Mouse (Mus musculus) spleen, adult 10 weeks (tissue): ENCODE measurements around the gene Capn8. TPM values are rescaled to one million over a fixed set of nuclear protein-coding genes. Genes with fewer than 3 reads are reported as not detected.

Experiments
- polyA plus RNA-seq: library from polyadenylated mRNA; stranded (reverse); fragments of 350-450 nt; fragmentation: Illumina TruSeq; extraction: RNeasy Lipid Tissue Mini Kit (QIAGEN cat#74804); gene quantifications from one replicate; pipeline ENCODE4 v1.2.3, GENCODE M21; 2015; ENCODE audit warnings: low replicate concordance; ENCODE audit not compliant: insufficient read depth

Capn8 gene
- not detected for polyA plus RNA-seq

GRCm38 (mm10) chr1:182564408-182565120, at the start of gene Capn8:
Gene Capn8 (plus strand): TSS chr1:182565007.

GRCm38 (mm10) chr1:182516758-182517676, 47.8 kb upstream of the Capn8 start, which contains the start of gene Capn2:
Gene Capn2 (minus strand): TSS chr1:182517608.

Other genes with a start within 250 kb of the Capn8 start
- gene Fbxo28, start 223.4 kb upstream of the Capn8 start, polyA plus RNA-seq, result 25.4 TPM
- 12.5 TPM for gene Trp53bp2, start 155.8 kb upstream of the Capn8 start, polyA plus RNA-seq
- gene Capn2, start 47.4 kb upstream of the Capn8 start, polyA plus RNA-seq, result 48.8 TPM
- not detected for gene Ccdc185, start 184.2 kb downstream of the Capn8 start, polyA plus RNA-seq
- 0.44 TPM for gene Susd4, start 198.9 kb downstream of the Capn8 start, polyA plus RNA-seq